Mouse (Mus musculus) embryo, embryonic 10 days (tissue): ENCODE measurements around the gene Naa35.
"Not testable (repeated sequence)": the region's sequence is repeated elsewhere in the genome, so short reads cannot be mapped to it uniquely, and the experiment has no call there.

Experiments used
- DNase-seq: peaks from one replicate; pipeline ENCODE4 v3.0.0-alpha.2; 2015; ENCODE audit warnings: low spot score

Naa35 gene

DNA sequence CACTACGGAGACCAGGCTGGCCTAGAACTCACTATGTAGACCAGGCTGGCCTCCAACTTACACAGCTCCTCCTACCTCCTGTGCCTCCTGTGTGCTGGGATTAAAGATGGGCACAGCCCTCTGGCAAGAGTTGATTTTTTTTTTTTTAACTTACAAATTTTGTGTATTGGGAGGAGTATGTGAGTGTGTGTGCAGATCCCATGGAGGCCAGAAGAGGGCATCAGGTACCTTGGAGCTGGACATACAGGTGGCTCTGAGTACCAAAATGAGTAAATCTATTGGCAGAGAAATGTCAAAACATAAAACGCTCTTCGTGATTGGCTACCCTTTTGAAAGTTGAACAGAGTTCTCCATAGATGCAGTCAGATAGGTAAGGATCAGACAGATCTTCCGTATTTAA lies 4.1 kb upstream of the Naa35 start:
- DNase-seq, result no peak

DNA sequence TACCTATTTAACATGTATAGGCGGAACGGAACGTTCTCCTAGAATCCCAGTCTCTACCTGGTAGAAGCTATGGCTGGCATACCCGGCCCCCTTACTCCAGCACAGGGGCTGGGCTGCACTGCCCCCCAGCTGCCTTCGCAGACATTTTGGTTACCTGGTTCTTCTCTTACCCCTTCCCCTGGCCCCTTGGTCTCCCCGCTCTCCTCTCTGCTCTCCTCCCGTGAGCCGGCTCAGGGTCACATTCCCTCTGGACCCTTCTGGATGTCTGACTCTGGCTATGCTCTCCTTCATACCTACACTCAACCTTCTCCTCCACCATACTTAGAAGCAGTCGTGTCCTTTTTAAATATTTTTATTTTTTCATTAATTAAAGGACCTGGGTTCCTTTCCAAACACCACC lies 578 bp upstream of the Naa35 start:
- peak; percentile 53 for DNase-seq

DNA sequence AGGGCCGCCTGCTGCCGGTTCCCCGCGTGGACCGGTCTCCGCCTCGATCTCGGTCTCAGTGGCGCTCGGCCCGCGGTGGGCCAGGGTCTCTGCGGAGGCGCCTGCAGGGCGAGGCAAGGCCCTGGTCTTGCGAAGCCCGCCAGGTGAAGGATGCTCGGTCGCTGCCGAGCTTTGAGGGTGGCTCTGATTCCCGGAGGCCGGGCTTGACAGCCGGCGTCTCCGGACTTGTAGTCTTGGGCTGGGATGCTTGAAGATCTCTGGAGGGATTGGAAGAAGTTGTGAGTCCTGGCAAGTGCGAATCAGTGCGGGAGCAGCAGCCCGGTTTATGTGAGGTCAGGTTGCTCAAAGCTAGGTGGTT lies 568 bp downstream of the Naa35 start:
- no peak for DNase-seq

DNA sequence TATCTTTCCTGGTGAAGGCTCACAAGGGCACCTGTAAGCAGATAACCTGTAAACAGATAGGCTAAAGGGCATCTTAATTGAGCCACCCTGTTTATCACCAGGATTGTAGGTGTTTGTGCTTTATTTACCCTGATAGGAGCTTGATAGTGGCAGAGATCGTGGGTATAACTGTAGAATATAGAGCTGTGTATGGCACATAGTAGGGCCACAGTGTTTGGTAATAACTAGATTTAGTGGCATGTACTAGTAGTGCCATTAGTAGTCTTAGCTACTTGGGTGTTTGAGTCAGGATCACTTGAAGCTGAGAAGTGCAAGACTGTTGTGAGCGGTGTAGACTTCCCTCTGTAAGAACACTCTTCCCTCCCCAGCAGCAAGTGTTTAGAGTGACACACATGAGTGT lies 2.1 kb downstream of the Naa35 start:
- DNase-seq, result no peak

DNA sequence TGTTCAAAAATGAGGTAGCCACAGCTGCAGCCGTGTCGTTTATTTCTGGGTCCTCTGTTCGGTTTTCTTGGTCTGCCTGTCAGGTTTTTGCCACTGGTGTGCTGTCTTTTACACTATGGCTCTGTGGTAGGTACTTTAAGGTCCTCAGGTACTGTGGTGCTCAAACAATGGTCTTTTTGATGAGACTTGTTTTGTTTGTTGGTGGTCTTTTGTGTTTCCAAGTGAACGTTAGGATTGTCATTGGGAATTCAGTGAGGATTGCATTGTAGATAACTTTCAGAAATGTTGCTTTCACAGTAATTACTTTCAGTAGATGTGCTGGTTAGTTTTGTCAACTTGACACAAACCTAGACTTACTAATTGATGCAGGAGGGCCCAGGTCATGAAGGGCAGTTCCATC lies 4.6 kb downstream of the Naa35 start:
- DNase-seq, result no peak

DNA sequence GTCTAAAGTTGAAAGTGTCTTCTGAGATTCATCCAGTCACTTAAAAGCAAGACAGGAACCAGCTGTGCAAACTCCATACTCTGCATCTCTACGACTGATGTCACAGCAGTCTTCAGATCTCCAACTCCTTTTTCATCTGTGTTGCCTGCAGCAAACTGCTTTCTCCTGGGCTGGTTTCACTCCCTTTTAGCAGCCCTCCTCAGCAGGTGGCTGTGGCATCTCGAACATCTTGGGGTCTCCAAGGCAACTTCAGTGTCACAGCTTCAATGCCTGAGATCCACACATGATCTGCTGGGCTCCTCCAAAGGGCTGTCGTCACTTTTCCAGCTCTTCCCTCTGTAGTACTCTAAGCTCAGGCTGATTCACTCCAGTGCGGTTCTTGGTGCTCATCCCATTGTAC lies 5.6 kb downstream of the Naa35 start:
- DNase-seq, result no peak

DNA sequence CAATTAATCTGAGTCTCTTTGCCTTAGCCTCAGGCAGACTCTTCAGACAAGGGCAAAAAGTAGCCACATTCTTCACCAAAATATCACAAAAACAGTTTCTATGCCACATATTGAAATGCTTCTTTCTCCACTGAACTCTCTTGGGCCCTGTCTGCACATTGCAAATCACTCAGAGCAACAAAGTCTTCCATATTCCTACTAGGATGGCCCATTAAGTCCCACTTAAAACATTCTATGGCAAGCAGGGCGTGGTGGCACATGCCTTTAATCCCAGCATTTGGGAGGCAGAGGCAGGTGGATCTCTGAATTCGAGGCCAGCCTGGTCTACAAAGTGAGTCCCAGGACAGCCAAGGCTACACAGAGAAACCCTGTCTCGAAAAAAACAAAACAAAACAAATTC lies 7.0 kb downstream of the Naa35 start:
- not testable (repeated sequence) for DNase-seq

DNA sequence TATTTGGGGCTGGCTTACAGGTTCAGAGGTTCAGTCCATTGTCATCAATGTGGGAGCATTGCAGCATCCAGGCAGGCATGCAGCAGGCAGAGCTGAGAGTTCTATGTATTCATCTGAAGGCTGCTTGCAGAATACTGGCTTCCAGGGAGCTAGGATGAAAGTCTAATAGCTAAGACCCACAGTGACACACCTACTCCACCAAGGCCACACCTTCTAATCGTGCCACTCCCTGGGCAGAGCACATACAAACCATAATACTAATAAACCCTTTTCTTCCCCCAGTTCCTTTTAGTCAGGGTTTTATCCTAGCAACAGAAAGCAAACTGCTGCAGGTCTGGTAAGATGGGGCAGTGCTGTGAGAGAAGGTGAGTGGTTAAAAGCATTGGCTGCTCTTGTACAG lies 7.6 kb downstream of the Naa35 start:
- no peak for DNase-seq

DNA sequence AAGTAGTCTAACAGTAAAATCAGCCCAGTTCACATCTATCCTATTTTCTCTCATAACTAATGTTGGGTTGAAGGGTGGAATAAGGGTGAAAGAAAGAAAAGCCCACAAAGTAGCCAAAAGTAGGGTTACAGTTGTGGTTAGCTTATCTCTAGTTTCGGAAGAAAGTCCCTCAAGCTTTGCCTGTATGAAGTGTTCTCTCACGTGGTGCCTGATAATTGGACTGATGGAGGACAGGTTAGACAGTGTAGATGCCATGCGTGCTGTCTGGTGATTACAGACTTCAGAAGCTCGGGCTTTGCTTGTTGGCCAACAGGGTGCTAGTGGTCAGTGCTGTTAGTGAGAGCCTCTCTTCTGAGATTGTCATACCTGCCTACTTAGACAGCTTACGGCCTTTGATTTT lies 18.0 kb downstream of the Naa35 start:
- DNase-seq, result no peak

DNA sequence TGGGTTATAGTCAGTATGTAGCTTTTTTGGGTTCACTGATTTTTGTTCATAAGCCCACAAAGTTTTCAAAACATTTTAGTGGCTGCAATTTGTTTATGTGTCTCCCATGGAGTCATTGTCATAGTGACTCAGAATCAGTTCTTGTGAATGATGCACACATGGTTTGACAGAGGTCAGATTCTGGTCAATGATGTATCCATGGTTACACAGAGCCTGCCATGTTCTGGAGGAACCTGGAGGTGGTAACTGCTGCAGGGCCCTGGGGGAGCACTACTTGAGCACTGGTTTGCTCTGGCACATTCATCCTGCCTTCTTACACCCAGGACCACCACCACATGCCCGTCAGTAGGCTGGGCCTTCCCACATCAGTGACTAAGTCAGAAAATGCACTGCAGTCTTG lies 19.5 kb downstream of the Naa35 start:
- peak; percentile 49 for DNase-seq

DNA sequence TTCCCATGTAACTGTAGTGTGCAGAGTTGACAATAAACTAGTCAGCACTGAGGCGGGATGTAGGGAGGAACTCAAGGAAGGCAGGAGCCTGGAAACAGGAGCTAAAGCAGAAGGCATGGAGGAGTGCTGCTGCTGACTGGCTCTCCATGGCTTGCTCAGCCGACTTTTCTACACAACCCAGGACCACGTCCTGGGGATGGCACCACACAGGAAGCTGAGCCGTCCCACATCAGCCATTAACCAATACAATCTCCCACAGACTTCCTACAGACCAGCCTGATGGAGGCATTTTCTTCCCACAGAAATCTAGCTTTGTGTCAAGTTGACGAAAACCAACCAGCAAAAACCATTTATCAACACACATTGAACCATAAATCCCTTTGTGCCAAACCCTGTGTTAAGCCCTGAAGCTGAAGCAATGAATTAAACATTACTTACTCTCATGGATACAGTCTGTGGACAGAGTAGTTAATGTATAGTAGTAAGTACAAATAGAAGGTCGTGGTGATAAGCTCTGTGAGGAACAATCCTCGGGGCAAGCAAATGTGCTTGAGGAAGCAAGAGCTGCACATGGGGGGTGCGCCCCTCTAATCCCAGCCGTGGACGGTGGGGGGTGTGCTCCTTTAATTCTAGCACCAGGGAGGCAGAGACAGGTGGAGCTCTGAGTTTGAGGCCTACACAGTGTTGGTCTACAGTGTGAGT lies 20.3 kb downstream of the Naa35 start:
- no peak for DNase-seq

DNA sequence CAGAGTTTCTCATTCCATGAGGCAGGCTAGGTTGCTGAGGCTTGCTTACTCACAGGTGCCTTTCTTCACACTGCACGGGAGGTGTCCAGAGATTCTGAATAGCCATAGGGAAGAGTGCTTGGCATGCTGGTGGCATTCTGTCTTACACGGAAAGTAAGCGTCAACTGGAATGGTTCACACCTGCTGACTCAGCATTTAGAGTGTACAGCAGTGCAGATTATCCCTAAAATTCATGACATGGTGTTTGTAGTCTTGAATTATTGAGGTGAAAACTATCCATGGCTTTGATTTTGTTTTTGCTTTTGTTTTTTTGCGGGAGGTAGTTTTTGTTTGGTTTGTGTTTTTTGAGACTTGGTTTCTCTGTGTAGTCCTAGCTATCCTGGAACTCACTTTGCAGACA lies 24.8 kb downstream of the Naa35 start:
- DNase-seq, result no peak

DNA sequence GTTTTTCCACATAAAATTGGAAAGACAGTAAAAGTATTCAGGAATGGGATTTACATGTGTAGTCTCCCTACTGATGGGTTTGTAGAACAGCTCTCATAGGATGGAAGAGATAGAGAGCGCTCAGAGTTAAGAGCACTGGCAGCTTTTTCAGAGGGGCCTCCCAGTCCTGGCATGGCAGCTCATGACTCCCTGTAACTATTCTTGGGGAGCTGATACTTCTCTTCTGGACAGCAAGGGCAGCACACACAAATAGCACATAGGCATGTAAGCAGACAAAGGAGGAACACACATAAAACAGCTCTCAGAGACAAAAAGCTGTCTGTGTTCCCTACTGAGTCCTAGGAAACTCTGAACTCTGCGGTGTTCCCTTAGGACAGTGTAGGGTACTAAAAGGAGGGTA lies 25.4 kb downstream of the Naa35 start:
- DNase-seq, result no peak

DNA sequence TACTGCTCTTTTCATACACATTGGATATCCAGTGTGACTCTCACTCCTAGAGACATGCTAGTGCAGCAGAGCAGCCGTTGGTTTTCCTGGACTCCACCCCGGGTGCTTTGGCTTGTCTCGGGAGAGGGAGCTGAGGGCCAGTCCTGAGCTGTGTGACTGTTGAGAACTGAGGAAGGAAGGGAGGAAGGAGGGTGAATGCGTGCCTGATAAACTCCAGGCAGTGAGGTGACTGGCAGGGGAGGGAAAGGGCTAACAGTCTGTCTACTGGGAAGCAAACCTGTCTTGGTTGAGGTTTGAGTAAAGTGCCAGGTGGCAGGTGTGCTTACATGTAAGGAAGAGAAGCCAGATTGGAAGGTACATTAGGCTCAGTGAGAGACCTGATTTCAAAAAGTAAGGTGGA lies 28.8 kb downstream of the Naa35 start:
- no peak for DNase-seq

DNA sequence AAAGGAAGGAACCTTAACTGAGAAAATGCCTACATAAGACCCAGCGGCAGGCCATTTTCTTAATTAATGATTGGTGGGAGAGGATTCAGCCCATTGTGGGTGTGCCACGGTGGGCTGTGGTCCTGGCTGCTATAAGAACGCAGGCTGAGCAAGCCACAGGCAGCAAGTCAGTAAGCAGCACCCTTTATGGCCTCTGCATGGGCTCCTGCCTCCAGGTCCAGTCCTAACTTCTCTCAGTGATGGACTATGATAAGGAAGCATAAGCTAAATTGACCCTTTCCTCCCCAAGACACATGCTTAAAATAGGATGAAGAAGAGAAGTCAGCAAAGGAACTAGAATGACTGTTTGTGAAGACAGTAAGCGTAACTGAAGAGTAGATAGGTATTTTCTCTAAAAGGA lies 30.1 kb downstream of the Naa35 start:
- no peak for DNase-seq

DNA sequence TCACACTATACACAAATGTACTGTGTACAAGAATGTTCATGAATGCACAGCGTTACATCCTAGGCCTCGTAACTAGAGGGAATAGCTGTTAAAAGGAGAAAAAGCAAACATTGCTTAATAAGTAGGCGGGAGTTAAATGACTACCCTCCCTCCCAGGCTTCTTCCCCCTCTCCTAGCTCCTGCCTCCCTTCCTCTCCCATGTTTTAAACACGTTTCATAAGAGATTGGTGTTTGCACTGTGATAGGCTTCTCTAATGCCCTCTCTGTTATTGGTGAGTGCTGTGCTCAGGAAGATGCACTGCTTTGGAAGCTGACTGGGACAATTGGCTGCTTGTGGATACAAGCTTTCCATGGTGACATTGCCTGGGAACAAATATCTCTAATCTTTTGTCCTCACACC lies 30.5 kb downstream of the Naa35 start:
- DNase-seq, result no peak

DNA sequence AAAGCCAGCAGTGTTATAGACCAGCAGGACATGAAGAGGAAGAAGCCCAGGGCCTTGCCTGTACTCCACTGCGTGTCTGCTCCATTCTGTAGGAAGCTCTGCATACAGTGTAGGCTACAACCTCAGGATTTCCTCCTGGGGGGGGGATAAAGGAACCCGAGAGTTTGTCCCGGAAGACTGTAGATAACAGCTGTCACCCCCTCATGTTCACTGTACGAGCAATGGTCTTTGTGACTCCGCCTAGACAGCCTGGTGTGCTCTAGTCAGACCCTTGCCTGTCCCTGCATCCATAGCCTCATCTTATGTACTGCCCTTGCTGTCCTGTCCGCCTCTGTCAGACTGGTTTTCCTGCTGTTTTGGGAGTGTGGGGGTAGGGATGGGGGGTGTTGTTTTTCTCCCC lies 33.4 kb downstream of the Naa35 start:
- no peak for DNase-seq

DNA sequence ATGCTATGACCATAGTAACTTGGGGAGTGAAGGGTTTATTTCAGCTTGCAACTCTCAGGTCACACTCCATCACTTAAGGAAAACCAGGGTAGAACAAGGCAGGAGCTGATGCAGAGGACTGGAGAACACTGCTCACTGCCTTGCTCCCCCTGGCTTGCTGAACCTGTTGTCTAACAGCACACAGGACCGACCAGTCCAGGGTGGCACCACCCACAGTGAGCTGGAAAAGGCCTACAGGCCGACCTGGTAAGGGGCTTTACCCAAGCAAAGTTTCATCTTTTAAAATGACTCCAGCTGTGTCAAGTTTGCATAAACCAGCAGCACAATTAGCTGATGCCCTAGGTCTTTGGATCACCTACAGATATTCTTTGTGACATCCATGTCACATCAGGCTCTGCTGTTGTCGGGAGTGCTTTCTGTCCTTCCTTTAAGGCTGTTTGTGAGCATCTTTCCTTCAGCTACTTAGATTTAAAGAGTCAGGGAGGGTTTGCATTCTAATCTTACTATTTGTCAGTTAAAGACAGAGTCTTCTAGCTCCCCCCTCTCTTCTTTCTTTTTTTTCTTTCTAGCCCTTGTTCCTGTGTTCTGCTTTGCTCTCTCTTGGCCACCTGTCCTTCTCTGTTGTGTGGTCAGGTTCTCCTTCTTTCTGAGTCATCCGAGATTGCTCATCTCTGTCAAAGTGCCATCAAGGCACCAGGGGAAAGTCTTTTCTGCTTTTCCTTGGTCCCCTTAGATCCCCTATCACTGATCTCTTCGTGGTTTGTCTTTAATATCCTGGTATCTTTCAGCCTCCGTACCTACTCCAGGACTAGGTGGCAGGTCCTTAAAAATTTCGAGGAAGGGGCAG lies 36.8 kb downstream of the Naa35 start:
- DNase-seq, result no peak

DNA sequence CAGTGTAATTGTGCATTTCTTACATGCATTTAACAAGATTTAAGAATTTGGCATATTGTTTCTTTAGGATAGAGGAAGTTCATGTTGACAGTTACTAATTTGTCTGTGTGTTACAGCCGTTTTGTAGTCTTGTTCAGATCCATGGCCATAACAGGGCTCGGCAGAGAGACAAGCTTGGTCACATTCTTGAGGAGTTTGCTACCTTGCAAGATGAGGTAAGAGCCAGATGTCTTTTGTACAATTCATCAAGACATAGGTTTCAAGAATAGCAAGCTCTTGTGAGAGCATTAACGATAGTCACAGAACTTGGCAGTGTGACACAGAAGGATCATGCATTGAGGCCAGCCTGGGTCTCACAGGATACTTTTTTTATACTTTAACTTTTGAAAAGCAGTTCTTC lies 39.3 kb downstream of the Naa35 start:
- no peak for DNase-seq

DNA sequence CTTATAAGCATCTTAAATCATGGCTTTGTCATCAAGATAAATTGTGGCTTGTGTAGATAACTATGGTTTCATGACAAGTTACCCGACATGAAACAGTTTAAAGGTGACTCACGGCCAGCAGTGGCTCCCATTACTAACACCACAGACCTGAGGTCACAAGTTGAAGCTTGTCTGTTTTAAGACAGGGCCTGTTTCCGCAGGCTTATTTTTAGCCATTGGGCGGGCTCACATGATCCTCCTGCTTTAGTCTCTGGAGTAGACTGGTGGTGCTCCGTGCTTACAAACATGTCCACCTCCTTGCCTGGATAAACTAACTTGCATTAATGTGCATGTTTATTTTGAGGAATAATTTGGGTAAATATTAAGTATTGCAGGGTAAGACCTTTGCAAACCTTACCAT lies 39.8 kb downstream of the Naa35 start:
- no peak for DNase-seq

DNA sequence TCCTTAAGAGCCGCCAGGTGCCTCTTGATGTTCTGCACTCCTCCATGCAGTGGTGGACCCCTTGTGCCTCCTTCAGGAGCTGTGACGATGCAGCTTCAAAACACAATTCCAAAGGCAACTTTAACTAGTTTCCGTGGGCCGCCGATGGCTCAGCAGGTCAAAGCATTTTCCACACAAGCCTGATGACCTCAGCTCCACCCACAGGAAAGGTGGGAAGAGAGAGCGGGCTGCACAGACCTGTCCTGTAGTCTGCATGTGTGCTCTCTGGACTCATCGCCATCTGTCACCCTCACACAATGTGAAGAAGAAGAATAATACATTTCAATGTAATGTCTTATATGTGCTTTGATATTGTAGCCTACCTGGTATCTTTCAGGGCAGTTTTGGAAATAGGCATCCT lies 41.7 kb downstream of the Naa35 start:
- DNase-seq, result no peak

DNA sequence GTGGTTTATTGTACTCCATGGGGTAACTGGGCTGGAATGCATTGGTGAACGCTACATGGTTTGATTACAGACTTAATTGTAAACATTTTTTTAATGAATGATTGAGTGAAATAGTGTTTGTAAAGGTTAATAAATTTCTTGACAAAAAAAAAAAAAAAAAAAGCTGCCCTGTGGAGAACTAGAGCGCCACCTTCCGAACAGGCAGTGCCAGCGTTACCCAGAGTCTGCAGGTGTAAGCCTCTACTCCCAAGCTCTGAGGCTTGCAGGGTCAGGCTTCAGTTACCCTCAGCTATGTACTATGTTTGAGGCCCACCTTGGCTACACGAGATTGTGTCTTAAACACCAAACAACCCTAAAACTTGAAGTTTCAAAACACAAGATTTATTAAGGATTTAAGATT lies 49.6 kb downstream of the Naa35 start:
- no peak for DNase-seq

DNA sequence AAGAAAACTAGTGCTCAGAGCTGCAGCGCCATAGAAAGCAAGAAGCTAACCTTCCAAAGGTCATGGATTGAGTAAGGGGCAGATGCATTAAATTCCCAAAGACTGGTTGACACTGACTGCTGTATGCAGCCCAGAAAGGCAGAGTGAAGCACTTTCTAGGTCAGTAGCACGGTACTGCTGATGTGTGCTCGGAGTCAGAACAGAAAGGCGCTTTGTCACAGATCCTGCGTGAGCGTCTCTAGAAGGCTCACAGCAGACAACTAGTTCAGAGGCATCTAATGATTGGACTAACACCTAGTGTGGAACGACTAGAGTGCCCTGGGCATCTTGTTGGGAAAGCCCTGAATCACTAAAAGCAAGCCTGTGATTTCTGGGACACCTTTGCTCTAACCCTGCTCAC lies 52.7 kb downstream of the Naa35 start:
- DNase-seq, result no peak
